Mouse (Mus musculus) embryo, embryonic 9.5 days (tissue): ENCODE measurements around the gene Six4.
"Not testable (repeated sequence)": the region's sequence is repeated elsewhere in the genome, so short reads cannot be mapped to it uniquely, and the experiment has no call there.

Source experiments
- DNase-seq: peaks from one replicate; pipeline ENCODE4 v3.0.0-alpha.2; 2017; ENCODE audit errors: extremely low spot score

Six4 gene

GRCm38 (mm10) chr12:73088500-73088899 lies 24.8 kb downstream of the Six4 start:
- no peak for DNase-seq

- DNase-seq, result no peak
Observed at GRCm38 (mm10) chr12:73087086-73087485, 26.2 kb downstream of the Six4 start.

DNA sequence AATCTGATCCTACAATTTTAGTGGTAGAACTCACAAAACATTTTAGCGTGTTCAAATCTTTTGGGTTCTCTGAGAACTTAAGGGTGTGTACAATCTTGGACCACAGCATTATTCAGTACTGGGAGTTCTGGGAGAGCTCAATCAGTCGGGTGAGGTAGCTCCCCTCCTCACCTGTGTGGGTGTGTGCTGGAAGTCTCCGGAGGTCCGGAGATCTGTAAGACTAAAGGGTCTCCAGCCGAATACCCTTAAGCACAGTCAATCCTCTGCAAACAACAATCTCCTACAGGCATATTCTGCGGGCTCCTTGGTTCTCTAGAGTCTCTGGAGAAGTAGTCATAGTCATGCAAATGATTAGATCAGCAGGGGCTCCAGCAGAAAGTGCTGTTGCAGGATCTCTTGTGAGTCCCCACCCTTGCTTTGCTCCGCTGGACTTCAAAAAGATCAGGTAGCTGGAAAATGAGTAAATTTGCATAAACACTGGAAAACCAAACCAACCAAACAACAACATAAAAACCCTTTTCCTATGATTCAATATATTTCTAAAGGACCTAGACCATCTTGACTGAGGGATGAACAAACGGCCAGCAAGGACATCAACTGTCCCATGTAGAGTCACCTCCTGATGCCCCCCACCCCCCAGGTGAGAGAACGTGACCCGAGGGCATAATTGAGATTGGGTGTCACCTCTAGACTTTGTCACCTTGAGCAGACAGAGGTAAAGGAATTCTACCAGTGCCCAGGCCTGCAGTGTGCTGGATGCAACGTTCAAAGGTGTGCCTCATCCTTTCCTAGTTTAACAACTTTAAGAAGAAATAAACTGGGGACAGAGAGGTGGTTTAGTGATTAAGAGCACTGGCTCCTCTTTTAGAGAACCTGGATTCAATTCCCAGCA lies 27.3 kb downstream of the Six4 start:
- no peak for DNase-seq

- no peak for DNase-seq
Observed at GRCm38 (mm10) chr12:73083773-73084172, 29.5 kb downstream of the Six4 start.

- DNase-seq, result not testable (repeated sequence)
Observed at GRCm38 (mm10) chr12:73081828-73082227, 31.4 kb downstream of the Six4 start.

GRCm38 (mm10) chr12:73060805-73061410 lies 52.3 kb downstream of the Six4 start:
- no peak for DNase-seq

GRCm38 (mm10) chr12:73057492-73057891 lies 55.8 kb downstream of the Six4 start:
- DNase-seq, result no peak

GRCm38 (mm10) chr12:73055451-73055850 lies 57.8 kb downstream of the Six4 start:
- peak; percentile 60 for DNase-seq

- DNase-seq, result peak; percentile 34
Observed at GRCm38 (mm10) chr12:73054576-73055185, 58.6 kb downstream of the Six4 start.

- DNase-seq, result peak; percentile 93
Observed at GRCm38 (mm10) chr12:73053668-73054241, 59.5 kb downstream of the Six4 start, which contains the start of gene Six1. Gene Six1 (minus strand): TSS chr12:73053887.

- peak; percentile 64 for DNase-seq
Observed at GRCm38 (mm10) chr12:73052651-73053591, 60.3 kb downstream of the Six4 start.

DNA sequence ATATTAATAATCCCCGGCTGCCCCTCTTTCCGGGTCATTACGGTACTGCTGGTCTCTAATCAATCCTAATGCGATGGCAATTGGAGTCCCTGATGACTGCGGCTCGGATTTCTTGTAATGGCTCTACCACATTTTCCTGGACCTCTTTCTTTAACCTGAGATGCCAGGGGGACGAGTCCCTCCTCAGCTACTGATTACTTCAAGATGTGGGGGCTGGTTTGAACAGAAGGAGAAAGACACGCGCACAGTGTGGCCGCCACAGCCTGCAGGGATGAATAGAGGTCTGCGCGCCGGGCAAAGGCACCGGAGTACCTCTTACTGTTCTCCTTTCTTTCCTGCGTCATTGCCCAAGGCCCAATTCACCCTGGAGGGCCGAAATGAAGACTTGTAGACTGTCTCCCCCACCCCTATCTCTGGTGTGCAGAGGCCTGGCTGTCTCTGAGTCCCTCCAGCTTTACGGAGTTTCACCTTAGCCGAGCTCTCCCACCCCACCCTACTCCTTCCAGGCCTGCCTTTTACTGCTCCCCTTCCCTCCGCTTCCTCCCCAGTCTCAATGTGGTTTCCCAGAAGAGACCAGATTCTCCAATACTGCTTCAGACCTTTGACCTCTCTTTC lies 61.1 kb downstream of the Six4 start:
- DNase-seq, result peak; percentile 79

GRCm38 (mm10) chr12:73050811-73051580 lies 62.3 kb downstream of the Six4 start:
- peak; percentile 60 for DNase-seq

DNA sequence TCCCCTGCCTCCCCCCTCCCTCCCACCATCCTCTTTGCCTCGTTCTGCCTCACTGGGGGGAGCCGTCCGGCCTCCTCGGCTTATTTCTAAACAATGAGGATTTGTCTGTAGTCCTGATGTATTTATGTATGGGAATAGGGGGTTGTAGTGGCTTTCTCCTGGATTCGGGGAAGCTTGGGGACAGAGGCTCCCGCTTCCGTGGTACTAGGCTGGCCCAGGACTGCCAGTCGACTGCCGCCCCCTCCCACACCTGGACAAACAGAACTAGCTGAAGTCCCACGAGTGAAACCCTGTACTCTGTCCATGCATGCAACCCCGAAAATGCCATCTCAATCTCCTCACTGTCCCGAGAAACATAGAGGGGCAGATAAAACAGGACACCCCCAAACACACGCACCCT lies 63.0 kb downstream of the Six4 start:
- DNase-seq, result peak; percentile 43
